Mouse (Mus musculus): ENCODE measurements around the gene Elp4.

The Elp4 gene

DNA sequence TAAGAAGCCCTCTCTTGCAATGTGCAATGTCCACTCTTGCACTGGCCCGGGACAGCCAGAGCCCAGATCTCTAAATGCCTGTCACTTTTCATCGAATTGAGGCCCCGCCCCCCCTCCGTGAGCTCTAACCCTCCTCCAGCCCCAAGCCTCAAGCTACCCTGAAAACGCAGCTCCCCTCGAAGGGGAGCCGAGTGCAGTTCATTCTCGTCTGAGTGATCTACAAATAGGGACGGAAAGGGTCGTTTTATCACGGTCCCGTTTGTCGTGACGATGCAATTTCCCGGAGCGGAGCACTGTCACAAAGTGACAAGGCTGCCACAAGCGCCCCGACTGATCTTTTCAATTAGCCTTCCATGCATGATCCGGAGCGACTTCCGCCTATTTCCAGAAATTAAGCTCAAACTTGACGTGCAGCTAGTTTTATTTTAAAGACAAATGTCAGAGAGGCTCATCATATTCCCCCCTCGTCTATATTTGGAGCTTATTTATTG is 222.3 kb downstream of the Elp4 start:
- DNase-seq: no peak

DNA sequence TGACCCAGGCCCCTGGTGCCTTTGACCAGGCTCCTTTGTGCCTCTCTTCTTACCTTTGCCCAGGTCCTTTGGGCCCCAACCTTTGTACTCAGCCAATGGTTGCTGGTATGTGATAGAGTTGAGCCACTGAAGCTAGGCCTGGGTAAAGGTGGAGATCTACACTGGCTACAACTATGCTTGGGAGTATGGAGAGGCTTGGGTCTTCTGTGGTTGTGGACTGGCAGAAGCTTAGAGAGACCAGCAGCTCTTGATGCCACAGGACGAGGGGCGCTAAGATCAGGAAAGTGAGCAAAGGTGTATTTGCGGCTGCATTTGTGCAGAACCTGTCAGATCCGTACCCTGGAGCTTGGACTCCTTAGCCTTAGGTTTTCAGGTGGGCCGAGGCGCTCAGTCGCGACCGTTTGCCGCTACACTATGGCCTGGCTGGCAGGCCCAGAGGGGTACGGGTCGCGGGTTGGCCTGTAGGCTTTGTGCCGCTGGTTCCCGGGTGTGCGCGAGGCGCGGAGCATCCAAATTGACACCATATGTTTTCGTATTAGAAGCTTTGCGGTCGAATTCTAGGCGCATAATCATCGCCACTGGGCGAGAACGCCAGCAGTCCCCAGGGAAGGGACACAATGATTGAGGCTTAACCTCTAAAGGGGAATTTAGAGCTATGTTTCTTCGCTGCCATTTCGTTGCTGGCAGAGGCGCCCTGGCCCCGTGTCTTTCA is 223.2 kb downstream of the Elp4 start:
- DNase-seq: no peak

- DNase-seq: no peak
Measured at GRCm38 (mm10) chr2:105680146-105680998, 224.0 kb downstream of the Elp4 start.

DNA sequence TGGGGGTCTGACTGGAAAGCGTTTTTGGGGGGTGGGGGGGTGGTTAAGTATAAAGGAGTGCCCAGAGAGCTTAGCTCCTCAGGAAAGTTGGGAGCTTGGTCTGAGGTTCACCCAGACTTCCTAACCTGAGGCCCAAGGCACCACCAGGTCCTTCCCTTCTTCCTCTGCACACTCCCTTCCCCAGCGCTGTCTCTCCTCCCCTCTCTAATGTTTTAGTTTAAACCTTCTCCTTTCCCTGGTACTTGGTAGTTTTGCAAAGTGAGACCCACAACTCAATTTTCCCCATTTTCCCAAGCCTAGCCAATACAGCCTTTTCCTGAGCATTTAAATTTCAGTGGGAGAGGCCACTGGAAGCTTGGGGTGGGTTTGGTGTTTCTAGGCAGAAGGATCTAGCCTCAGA is 225.0 kb downstream of the Elp4 start:
- DNase-seq: no peak

DNA sequence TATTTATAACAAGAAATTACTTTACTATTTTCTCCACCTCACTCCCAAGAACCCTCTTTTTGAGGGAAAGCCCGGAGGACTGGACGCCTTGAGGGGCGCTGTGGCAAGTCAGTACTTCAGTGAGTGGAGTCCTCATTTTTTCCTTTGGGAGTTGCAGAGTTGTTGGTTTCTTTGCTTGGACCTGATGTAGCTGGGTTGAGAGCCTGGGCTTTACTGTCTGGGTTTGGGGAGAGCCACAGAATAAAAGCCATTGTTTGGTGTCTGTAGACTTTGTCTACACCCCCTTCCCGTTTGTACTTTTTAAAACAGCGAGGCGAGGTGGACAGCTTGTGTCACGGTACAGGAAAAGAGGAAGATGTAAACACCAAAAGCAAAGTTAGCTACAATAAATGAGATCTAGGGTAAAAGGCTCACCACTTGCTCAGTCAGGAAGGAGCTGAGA is 225.5 kb downstream of the Elp4 start:
- DNase-seq: no peak

DNA sequence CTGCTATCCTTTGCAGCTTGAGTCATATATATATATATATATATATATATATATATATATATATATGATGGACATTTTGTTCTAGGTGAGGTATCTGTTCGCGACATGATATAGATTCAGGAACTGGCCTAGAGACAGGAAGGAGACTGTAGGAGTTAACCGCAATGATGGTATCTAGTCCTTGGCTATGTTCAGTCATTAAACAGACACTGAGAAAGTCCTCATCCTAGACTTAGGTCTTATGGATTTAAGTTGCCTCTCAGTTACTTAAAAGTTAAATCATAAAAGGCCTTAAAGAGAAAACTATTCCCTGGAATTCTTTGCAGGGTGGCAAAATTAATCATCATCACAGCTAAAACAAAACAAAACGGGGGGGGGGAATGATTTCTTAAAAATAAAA is 226.1 kb downstream of the Elp4 start:
- no peak for DNase-seq

DNA sequence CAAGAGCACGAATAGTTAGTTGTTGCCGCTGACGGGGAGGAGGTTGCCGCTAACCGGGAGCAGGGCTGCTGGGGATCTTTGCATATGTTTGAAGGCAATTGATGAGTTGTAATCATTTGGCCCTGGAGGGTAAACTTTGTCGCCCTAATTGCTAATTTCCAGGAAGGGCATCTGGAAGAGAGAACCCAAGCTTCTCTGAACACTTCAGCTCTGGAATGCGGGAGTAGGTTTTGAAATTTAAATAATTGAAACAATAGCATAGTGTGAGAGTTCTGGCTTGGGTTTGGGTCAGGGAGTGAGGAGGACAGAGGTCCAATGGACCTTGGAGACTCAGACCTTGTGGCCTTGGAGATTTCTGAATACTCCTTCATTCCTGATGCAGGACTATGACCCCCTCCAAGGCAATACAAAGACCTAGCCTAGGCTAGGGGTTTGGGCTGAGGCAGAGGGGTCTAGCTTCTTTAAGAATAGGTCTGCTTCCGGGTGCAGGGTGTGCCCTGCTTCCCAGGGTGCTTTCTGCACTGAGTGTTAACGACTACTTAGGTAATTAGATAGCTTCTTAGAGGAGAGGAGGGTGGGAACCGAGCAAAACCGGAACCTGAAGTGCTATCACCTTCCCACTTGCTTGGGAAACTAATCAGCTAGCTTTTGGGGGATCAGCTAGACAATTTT is 226.8 kb downstream of the Elp4 start:
- no peak for DNase-seq

- no peak for DNase-seq
Measured at GRCm38 (mm10) chr2:105676909-105677433, 227.4 kb downstream of the Elp4 start.

DNA sequence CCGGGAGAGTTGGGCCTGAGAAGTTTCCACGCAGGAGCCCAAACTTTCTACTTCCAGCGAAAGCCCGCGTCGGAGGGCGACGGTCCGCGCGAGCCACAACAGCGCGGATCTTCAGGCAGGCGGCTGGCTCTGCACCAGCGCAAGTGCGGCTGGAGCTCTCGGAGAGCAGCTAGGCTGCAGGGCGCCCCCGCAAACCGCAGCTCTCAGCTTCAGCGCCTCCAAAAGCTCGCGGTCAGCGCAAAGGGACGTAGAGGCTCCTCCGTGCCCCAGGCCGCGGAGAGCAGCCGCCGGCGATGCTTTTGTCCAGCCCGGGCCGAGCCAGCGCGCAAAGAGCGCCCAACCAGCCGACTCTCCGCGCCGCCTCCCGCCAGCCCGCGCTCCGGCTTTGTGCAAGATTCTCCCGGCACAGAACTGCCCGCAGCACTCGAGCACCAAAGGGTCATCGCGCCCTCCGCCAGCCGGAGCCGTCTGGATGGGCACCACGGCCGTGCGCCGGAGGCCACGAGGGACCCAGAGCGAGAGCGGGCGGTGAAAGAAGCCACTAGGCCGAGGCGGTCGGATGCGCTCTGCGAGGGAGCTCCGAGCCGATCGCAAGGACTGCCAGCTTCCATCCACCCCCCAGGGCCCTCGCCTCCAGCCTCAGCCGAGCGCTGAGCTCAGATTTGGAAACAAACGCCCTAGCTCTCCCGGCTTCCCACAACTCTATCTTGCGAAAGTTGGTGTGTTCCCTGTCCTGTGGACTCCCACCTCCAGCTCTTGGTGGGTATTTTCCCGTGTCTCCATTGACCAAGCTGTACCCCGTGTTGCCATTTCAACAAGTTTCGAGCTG is 228.1 kb downstream of the Elp4 start:
- DNase-seq: no peak

DNA sequence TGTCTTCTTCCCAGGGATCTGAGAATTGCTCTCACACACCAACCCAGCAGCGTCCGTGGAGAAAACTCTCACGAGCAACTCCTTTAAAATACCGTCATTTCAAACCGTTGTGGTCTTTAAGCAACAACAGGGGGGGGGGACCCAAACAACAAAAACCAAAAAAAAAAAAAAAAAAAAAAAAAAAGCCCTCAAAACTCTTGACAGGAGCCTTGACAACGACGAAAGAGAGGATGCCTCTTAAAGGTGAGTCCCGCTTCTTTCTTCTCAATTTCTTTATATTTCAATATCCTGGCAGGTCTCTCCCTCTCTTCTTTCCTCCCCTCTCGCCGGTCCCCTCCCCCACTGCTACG is 228.7 kb downstream of the Elp4 start:
- DNase-seq: no peak

GRCm38 (mm10) chr2:105674875-105675729 is 229.3 kb downstream of the Elp4 start:
- peak; percentile 40 for DNase-seq

DNA sequence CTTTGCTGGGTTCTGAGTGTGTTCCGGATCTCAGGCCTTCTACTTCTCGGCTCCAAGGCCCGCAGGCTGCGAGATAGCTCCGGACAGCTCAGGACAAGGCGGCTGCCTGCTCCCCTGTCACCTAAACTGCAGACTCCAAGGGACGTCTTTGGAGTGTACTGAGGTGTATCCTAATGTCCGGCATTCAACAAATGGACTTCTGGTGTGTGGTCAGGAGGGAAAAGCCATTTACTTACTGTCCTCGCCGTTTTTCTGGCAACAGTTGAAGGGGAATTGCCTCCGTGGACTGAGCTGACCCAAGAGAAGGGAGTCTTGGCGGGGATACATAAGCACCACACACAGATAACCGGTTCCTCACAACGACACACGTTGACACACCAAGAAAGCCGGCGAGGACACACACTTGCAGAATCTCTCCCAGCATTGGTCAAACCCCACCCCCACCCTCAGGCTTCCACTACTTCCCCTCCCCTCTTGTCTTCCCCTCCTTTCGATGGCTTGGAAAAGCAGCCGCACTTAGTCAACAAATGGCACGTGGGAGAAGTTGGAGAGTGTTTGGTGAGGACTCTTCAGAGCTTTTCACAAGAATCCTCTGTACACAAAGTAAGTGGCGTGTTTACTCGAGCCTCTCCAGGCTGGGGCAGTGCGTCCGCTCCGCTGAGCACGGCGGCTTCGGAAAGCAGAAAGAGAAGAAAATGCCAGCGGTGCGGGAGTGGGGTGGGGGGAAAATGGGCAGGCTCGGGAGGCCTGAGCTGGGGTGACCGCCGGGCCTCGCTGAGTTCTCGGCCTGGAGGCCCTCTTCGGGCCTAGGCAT is 230.1 kb downstream of the Elp4 start:
- DNase-seq: peak; percentile 76

- no peak for DNase-seq
Measured at GRCm38 (mm10) chr2:105673631-105674060, 230.7 kb downstream of the Elp4 start.

- DNase-seq: no peak
Measured at GRCm38 (mm10) chr2:105673054-105673453, 231.3 kb downstream of the Elp4 start.

GRCm38 (mm10) chr2:105672596-105672960 is 231.8 kb downstream of the Elp4 start:
- DNase-seq: no peak

DNA sequence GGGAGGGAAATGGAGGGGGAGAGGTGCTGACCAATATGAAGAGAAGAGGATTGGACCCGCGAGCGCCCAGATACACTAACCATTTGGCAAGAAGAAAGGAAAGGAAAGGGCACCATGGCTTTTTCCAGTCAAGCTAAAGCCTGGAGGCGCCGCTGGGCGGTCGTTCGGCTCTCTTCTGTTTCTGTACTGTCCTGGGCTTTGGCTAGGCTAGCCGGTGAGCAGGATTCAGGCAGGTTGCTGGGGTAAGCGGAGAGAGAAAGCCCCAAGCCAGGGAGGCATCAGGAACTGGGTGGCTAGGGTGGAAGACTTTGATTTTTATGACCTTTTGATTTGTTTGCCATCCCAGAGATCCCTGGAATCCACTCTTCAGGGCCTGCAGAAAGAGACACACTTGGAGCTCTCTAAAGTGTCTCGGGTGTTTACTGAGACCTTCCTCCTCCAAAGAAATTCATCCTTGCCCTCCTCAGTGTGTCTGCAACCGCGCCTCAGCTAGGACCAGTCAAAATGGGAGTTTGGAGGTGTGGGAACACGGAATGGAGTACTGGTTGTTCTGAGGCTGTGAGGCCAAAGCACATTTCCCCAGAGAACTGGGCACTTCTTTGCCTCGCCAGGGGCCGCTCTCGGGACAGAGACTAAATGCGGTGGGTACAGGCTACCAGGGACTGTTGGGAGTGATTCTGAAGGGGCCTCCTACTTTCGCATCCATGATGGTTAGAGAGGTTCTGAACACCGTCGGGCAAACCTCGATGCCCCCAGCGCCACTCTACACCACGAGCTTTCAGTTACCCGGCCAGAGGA is 232.4 kb downstream of the Elp4 start:
- no peak for DNase-seq

DNA sequence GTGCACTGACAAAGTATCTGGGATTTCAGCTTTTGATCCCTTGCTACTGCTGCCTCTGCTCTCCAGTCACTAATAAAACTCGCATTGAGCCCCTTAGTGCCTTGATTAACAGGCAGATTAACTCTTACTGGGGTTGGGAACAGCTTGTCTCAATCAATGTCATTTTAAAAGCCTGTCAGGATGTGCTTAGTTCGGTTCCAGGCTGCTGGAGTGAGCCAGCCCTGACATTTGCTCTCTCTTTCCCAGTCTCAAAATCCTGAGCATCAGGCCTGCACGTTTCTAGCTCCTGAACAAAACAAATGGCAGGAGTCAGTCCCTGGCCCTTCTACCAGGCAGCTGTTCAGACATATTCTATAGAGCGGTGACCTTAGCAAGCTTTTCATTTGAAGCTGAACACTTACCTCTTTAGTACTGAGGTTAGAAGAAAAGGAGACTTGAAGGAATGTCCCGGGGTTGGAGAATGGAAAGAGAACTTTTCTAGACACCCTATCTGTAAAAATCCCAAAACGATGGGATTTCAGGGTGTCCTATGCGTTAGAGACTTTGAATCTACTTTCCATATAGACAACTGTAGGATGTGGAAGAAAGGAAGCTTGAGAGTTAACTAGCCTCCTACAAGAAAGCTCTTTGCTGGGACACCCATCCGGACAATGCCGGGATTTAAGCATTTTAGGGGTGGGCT is 233.1 kb downstream of the Elp4 start:
- DNase-seq: no peak

DNA sequence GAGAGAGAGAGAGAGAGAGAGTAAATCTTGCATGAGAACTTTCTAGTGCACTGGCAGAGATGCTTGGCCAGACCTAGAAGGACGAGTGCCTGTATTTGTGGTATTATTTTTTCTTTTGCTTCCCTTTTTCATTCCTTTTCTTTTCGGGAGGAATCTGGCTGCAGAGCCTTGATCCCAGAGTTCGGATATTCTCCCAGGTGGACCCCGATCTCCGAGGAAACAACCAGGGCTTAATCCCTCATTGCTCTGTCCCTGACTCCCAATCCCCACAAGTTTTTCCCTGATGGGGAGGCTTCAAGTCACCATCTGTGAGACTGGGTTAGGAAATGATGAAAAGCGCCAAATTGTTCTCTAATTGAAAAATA is 233.7 kb downstream of the Elp4 start:
- no peak for DNase-seq
